Comparison of ENCODE assay signal across 17 mouse cellular contexts in the genomic region with DNA sequence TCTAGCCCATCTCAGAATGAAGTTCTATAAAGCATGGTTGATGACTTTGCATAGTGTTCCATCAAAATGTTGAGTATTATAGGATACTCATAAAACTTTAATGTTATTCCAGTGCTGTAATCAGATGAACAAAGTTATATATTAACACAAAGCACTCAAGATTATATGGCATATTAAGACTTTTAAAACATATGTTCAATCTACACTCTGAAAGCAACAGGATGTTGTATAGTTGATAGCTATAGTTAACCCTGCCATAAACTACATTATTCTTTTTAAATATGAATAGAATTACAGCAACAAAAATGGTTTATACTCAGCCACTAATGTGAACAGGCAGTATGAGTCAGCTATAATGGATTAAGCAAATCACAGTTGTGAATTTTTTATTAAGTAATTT.
"Had no signal": no experiment of that assay in that cellular context is flagged by ENCODE, and none has a peak within 500 bp of the region (broad histone marks: within the 10 kb centered on the region; RNA-seq: fewer than 3 reads in every experiment).

No protein-coding gene starts in this region.

- H3K4me2 ChIP-seq: lung, embryonic 15.5 days; midbrain, embryonic 11.5 days; midbrain, embryonic 13.5 days; midbrain, embryonic 15.5 days; neural tube, embryonic 12.5 days; stomach, embryonic 15.5 days had no signal

- H3K36me3 ChIP-seq: lung, embryonic 15.5 days; midbrain, embryonic 13.5 days; midbrain, embryonic 15.5 days; neural tube, embryonic 12.5 days; stomach, embryonic 15.5 days had no signal

- DNase-seq: lung, adult 2 months; lung, postnatal 14 days; lung, postnatal 36 days; right cerebral cortex, postnatal 14 days; thymus, adult 2 months; thymus, postnatal 25 days; thymus, postnatal 4 days had no signal

- H3K4me1 ChIP-seq: lung, embryonic 15.5 days; megakaryocyte, embryonic 14.5 days; midbrain, embryonic 13.5 days; midbrain, embryonic 15.5 days; neural tube, embryonic 12.5 days; stomach, embryonic 15.5 days had no signal

- H3K9me3 ChIP-seq: lung, embryonic 15.5 days; megakaryocyte, embryonic 14.5 days; midbrain, embryonic 13.5 days; midbrain, embryonic 15.5 days; neural tube, embryonic 12.5 days; stomach, embryonic 15.5 days had no signal

- H3K4me3 ChIP-seq: lung, embryonic 15.5 days; megakaryocyte, embryonic 14.5 days; midbrain, embryonic 13.5 days; midbrain, embryonic 15.5 days; neural tube, embryonic 12.5 days; stomach, embryonic 15.5 days had no signal

- H3K9ac ChIP-seq: lung, embryonic 15.5 days; midbrain, embryonic 13.5 days; midbrain, embryonic 15.5 days; neural tube, embryonic 12.5 days; stomach, embryonic 15.5 days had no signal

- ATAC-seq: lung, postnatal 0 days; midbrain, embryonic 13.5 days; midbrain, embryonic 15.5 days had no signal

- H3K27me3 ChIP-seq: lung, embryonic 15.5 days; megakaryocyte, embryonic 14.5 days; midbrain, embryonic 13.5 days; midbrain, embryonic 15.5 days; neural tube, embryonic 12.5 days; stomach, embryonic 15.5 days had no signal

- H3K27ac ChIP-seq: lung, embryonic 15.5 days; macrophage; midbrain, embryonic 13.5 days; midbrain, embryonic 15.5 days; neural tube, embryonic 12.5 days; stomach, embryonic 15.5 days; stomach, postnatal 0 days had no signal
